Mouse (Mus musculus): ENCODE results near the gene Cacng4. TPM values are rescaled to one million over a fixed set of nuclear protein-coding genes. Genes with fewer than 3 reads are reported as not detected.

The Cacng4 gene
- polyA plus RNA-seq, 1 experiment from 2014 or later = 25.6 TPM

- H3K27ac ChIP-seq (ENCODE audit: low read depth, low read length) = peak overlapping the region; percentile 80
- no peak overlapping the region for H3K4me2 ChIP-seq
- H3K9me3 ChIP-seq (ENCODE audit: control insufficient read depth, low read length) = no peaks in the 10 kb centered on the region
- WGBS = 19% methylated on average over 8 of the region's 8 CpGs
- H3K36me3 ChIP-seq (ENCODE audit: control insufficient read depth, insufficient read depth, low read length) = no peaks in the 10 kb centered on the region
- H3K9ac ChIP-seq (ENCODE audit: low read length) = peak overlapping the region; percentile 45
- H3K27me3 ChIP-seq (ENCODE audit: control insufficient read depth, insufficient read depth, low read length) = no peaks in the 10 kb centered on the region
- ATAC-seq (ENCODE audit: low FRiP score) (peak; percentile 89), DNase-seq (ENCODE audit: low spot score, missing footprints) (no peak)
- no peak overlapping the region for H3K4me3 ChIP-seq (ENCODE audit: low read depth, low read length)
- H3K4me1 ChIP-seq (ENCODE audit: control insufficient read depth, insufficient read depth, low read length) = peaks cover 35% of the 10 kb centered on the region
Measured at GRCm38 (mm10) chr11:107762688-107763460, 31.5 kb downstream of the Cacng4 start.

GRCm38 (mm10) chr11:107761790-107762500 lies 32.4 kb downstream of the Cacng4 start:
- Histone ChIP-seq H3K27ac (ENCODE audit: low read depth, low read length) (peak overlapping the region; percentile 80; the same call in 1 of the 2 replicates), H3K4me1 (ENCODE audit: control insufficient read depth, insufficient read depth, low read length) (peaks cover 29% of the 10 kb centered on the region)

DNA sequence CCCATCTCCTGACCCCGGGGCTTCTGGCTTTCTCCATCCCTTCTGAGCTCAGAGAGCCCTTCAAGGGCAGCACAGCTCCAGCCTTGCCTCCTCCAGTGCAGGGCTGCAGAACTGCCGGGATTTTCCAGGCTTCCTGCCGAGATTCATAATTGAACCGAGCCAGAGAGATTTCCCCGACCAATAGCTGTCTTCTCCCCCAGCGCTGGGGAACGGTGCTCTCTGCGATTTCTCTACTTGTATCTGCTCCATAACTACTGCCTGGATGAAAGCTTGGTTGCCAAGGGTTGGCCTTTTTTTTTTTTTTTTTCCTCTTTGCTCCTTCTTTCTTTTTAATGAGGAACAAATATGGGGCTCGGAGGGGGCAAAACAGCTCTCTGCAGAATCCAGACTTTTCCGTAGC lies 34.4 kb downstream of the Cacng4 start:
- no peak overlapping the region for H3K4me3 ChIP-seq (ENCODE audit: low read depth, low read length)
- H3K4me2 ChIP-seq = no peak overlapping the region
- no peaks in the 10 kb centered on the region for H3K36me3 ChIP-seq (ENCODE audit: control insufficient read depth, insufficient read depth, low read length)
- no peak overlapping the region for H3K9ac ChIP-seq (ENCODE audit: low read length)
- WGBS = 28% methylated on average over 10 of the region's 10 CpGs
- H3K27me3 ChIP-seq (ENCODE audit: control insufficient read depth, insufficient read depth, low read length) = no peaks in the 10 kb centered on the region
- ATAC-seq (ENCODE audit: low FRiP score) (no peak; the same call in 1 of the 2 replicates), DNase-seq (ENCODE audit: low spot score, missing footprints) (no peak)
- H3K4me1 ChIP-seq (ENCODE audit: control insufficient read depth, insufficient read depth, low read length) = peaks cover 28% of the 10 kb centered on the region
- no peaks in the 10 kb centered on the region for H3K9me3 ChIP-seq (ENCODE audit: control insufficient read depth, low read length)
- H3K27ac ChIP-seq (ENCODE audit: low read depth, low read length) = no peak overlapping the region

More at GRCm38 (mm10) chr11:107761790-107762500, 32.4 kb downstream of the Cacng4 start:
- Histone ChIP-seq H3K36me3 (ENCODE audit: control insufficient read depth, insufficient read depth, low read length) (no peaks in the 10 kb centered on the region), H3K9ac (ENCODE audit: low read length) (no peak overlapping the region), H3K4me3 (ENCODE audit: low read depth, low read length) (no peak overlapping the region), H3K9me3 (ENCODE audit: control insufficient read depth, low read length) (no peaks in the 10 kb centered on the region), H3K4me2 (no peak overlapping the region), H3K27me3 (ENCODE audit: control insufficient read depth, insufficient read depth, low read length) (no peaks in the 10 kb centered on the region)
- 84% methylated on average over 10 of the region's 10 CpGs for WGBS
- DNase-seq (ENCODE audit: low spot score, missing footprints) (no peak), ATAC-seq (ENCODE audit: low FRiP score) (no peak)

- DNase-seq (ENCODE audit: low spot score, missing footprints) (no peak), ATAC-seq (ENCODE audit: low FRiP score) (no peak)
- 79% methylated on average over 9 of the region's 9 CpGs for WGBS
- H3K9ac ChIP-seq (ENCODE audit: low read length) = no peak overlapping the region
- no peak overlapping the region for H3K27ac ChIP-seq (ENCODE audit: low read depth, low read length)
- no peaks in the 10 kb centered on the region for H3K9me3 ChIP-seq (ENCODE audit: control insufficient read depth, low read length)
- no peak overlapping the region for H3K4me3 ChIP-seq (ENCODE audit: low read depth, low read length)
- no peak overlapping the region for H3K4me2 ChIP-seq
- no peaks in the 10 kb centered on the region for H3K36me3 ChIP-seq (ENCODE audit: control insufficient read depth, insufficient read depth, low read length)
- H3K27me3 ChIP-seq (ENCODE audit: control insufficient read depth, insufficient read depth, low read length) = no peaks in the 10 kb centered on the region
- peaks cover 27% of the 10 kb centered on the region for H3K4me1 ChIP-seq (ENCODE audit: control insufficient read depth, insufficient read depth, low read length)
Measured at GRCm38 (mm10) chr11:107759516-107759915, 34.8 kb downstream of the Cacng4 start.

DNA sequence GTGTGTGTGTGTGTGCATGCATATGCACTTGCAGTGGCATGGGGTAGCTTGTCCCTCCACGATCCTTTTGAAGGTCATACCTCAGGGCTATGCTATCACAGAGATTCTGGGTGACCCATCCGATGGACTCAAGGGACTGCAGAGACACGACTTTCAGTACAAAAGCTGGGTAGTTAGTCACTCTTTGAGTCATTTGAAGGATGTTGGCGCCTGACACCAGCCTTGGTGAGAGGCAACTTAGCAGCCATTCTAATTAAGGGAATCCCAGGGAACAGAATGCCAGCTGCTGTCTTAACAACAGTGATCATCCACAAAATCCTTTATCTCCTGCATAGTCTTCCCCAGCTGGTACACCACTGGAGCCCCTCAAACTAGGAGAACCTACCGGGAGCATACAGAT lies 45.2 kb downstream of the Cacng4 start:
- Histone ChIP-seq H3K36me3 (ENCODE audit: control insufficient read depth, insufficient read depth, low read length) (no peaks in the 10 kb centered on the region), H3K4me2 (no peak overlapping the region), H3K4me1 (ENCODE audit: control insufficient read depth, insufficient read depth, low read length) (no peaks in the 10 kb centered on the region), H3K27me3 (ENCODE audit: control insufficient read depth, insufficient read depth, low read length) (no peaks in the 10 kb centered on the region), H3K9ac (ENCODE audit: low read length) (no peak overlapping the region), H3K9me3 (ENCODE audit: control insufficient read depth, low read length) (no peaks in the 10 kb centered on the region), H3K4me3 (ENCODE audit: low read depth, low read length) (no peak overlapping the region), H3K27ac (ENCODE audit: low read depth, low read length) (no peak overlapping the region)
- ATAC-seq (ENCODE audit: low FRiP score) = no peak
- 91% methylated on average over 5 of the region's 5 CpGs for WGBS
- DNase-seq (ENCODE audit: low spot score, missing footprints) = no peak

DNA sequence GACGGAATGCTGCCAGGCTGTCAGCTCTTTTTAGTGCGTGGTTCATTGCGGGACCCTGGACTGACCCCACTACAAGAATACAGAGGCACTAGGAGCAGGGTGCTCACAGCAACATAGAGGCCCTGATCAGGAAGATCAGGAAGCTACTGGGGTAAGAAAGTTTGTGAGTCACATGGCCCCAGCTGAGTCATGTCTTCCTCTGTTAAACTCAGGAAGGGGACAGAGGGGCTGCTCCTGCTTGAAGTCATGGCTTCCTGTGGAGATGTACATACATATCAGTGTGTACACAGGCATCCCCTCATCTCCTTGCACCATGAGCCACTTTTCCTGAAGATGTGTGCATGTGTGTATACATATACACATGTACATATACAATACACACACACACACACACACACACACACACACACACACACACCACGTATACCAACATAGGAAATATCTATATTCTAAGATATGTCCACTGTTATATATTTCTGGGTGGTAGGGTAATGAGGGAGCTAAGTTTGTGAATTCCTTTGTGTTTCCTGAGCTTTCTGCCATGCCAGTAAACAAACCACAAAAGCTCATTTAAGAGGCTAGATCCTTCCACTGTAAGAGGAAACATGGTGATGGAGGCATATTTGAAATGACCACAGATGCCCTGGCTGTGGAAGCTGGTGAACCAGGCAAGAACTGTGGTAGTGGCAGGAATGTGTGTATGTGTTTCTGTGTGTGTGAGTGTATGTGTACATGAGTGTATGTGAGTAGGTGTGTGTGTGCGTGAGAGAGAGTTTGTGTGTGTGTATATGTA lies 45.9 kb downstream of the Cacng4 start:
- DNase-seq (ENCODE audit: low spot score, missing footprints) (no peak), ATAC-seq (ENCODE audit: low FRiP score) (no peak)
- Histone ChIP-seq H3K27me3 (ENCODE audit: control insufficient read depth, insufficient read depth, low read length) (no peaks in the 10 kb centered on the region), H3K36me3 (ENCODE audit: control insufficient read depth, insufficient read depth, low read length) (no peaks in the 10 kb centered on the region), H3K4me1 (ENCODE audit: control insufficient read depth, insufficient read depth, low read length) (no peaks in the 10 kb centered on the region), H3K4me2 (no peak overlapping the region), H3K4me3 (ENCODE audit: low read depth, low read length) (no peak overlapping the region), H3K9ac (ENCODE audit: low read length) (no peak overlapping the region), H3K9me3 (ENCODE audit: control insufficient read depth, low read length) (no peaks in the 10 kb centered on the region), H3K27ac (ENCODE audit: low read depth, low read length) (no peak overlapping the region)
- 94% methylated on average over 5 of the region's 5 CpGs for WGBS

DNA sequence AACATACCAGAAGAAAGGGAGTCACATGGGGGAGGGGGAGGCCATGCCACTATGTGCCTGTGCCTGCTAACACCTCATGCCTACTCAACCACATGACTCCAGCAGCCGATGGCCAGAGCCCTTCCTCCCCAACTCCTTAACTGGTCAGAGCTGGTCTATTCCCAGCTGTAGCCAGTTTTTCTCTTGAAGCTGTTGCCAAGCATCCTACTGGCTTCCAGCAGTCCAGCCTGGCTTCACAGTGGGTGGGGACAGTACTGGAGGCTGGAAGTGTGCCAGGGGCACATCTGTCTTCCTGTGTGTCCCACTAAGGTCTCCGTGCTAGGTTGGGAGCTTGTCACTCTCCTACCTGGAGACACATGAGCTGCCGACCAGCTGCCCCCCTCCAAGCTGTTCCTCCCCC lies 51.3 kb downstream of the Cacng4 start:
- Histone ChIP-seq H3K9ac (ENCODE audit: low read length) (no peak overlapping the region), H3K27me3 (ENCODE audit: control insufficient read depth, insufficient read depth, low read length) (no peaks in the 10 kb centered on the region), H3K27ac (ENCODE audit: low read depth, low read length) (no peak overlapping the region), H3K4me1 (ENCODE audit: control insufficient read depth, insufficient read depth, low read length) (peaks cover 2% of the 10 kb centered on the region; the same call in 1 of the 2 replicates), H3K36me3 (ENCODE audit: control insufficient read depth, insufficient read depth, low read length) (no peaks in the 10 kb centered on the region), H3K4me2 (no peak overlapping the region), H3K4me3 (ENCODE audit: low read depth, low read length) (no peak overlapping the region), H3K9me3 (ENCODE audit: control insufficient read depth, low read length) (no peaks in the 10 kb centered on the region)
- no peak for DNase-seq (ENCODE audit: low spot score, missing footprints)
- no peak for ATAC-seq (ENCODE audit: low FRiP score)
- WGBS = 93% methylated on average over 3 of the region's 3 CpGs

DNA sequence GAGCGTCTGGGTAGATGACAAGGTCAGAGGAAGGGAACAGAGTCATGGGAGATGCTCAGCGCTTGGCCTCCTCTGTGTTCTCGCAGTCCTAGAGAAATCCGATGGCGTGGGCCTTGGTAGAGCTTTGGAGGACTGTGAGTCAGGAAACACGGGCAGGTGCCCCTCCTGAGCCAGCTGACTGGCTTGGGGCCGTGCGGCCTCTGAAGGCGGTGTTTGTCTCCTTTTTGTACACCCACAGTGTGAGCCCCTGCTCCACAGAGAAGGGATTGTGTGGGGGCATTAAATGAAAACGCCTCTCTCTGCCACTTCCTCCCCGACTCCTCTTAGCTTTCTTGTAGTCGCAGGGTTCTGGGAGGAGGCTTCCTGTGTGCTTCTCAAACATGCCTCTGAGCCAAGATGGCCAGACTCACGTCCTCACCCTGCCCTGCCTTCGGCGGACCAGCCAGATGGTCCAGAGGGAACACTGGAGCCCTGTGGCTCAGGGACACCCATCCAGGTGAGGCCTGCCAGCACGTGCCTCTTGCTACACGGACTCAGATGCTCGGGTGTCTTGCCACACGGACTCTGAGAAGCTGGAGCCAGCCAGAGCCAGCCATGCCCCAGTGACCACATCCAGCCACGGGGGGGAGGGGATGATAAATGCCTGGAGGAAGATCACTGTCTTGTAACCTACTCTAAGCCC lies 55.8 kb downstream of the Cacng4 start:
- Histone ChIP-seq H3K4me3 (ENCODE audit: low read depth, low read length) (no peak overlapping the region), H3K36me3 (ENCODE audit: control insufficient read depth, insufficient read depth, low read length) (peaks cover 12% of the 10 kb centered on the region), H3K4me1 (ENCODE audit: control insufficient read depth, insufficient read depth, low read length) (peaks cover 2% of the 10 kb centered on the region; the same call in 1 of the 2 replicates), H3K27me3 (ENCODE audit: control insufficient read depth, insufficient read depth, low read length) (no peaks in the 10 kb centered on the region), H3K9ac (ENCODE audit: low read length) (no peak overlapping the region), H3K9me3 (ENCODE audit: control insufficient read depth, low read length) (no peaks in the 10 kb centered on the region), H3K27ac (ENCODE audit: low read depth, low read length) (no peak overlapping the region), H3K4me2 (no peak overlapping the region)
- DNase-seq (ENCODE audit: low spot score, missing footprints) (no peak), ATAC-seq (ENCODE audit: low FRiP score) (no peak)
- WGBS = 87% methylated on average over 20 of the region's 20 CpGs

Measured in midbrain, embryonic 11.5 days (tissue).